Mouse (Mus musculus): ENCODE data around the gene Cyp2c37. TPM values are rescaled to one million over a fixed set of nuclear protein-coding genes. Genes with fewer than 3 reads are reported as not detected.
"Not testable (repeated sequence)": the region's sequence is repeated elsewhere in the genome, so short reads cannot be mapped to it uniquely, and the experiment has no call there.

The Cyp2c37 gene
- under 1 TPM in 1 of 4 experiments, not detected in 3; 0.24 TPM for total RNA-seq (2022)

DNA sequence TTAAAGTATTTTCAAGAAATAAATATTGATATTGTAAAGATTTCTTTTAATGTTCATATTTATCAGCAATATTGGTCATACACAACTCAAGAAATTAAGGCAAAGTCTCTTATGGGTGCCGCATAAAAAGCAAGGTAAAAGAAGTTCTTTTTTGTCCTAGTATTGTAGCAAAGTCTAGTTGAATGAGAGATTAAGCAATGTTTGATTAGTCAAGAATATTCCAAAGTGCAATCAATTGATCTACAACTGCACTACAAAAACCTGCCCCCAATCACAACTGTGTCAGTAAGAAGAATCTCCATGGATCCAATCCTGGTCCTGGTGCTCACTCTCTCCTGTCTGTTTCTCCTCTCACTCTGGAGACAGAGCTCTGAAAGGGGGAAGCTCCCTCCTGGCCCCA lies at the start of gene Cyp2c37:
Gene Cyp2c37, plus strand, starts transcription at position 285 of the 400 bp plus-strand sequence.
- DNase-seq (ENCODE audit: low spot score in 2 of 2), result not testable (repeated sequence)

GRCm38 (mm10) chr19:39960861-39961260 lies 31.4 kb upstream of the Cyp2c37 start:
- DNase-seq (ENCODE audit: low spot score in 2 of 2), result not testable (repeated sequence)

GRCm38 (mm10) chr19:39971096-39971495 lies 21.1 kb upstream of the Cyp2c37 start:
- DNase-seq (ENCODE audit: low spot score in 2 of 2), result not testable (repeated sequence)

DNA sequence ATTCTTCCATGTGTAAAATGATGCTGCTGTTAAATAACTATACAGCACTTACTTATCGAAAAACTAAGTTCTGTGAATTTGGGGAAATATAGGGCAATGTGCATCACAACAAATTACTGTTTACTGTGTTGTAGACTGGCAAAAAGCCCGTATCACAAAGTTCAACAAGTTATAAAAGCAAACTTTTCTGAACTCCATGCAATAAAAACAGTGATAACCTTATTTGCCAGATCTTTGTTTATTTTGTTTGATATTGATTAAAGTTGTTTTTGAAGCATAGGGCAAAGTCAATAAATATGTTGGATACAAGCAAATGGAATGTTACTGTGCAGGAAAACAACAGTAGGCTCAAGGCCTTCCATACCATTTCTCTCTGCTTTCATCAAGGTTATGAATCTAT lies 2.8 kb upstream of the Cyp2c37 start:
- DNase-seq (ENCODE audit: low spot score in 2 of 2), result no peak

Other genes starting within 250 kb of the Cyp2c37 start
- not detected for gene Cyp2c40, start 179.6 kb upstream of the Cyp2c37 start, total RNA-seq (2022)
- gene Cyp2c69, start 105.6 kb upstream of the Cyp2c37 start, total RNA-seq (2022), result not detected
- gene Cyp2c54, start 81.4 kb downstream of the Cyp2c37 start, total RNA-seq (2022), result not detected
- gene Cyp2c50, start 97.3 kb downstream of the Cyp2c37 start, total RNA-seq (2022), result not detected
- gene Cyp2c70, start 194.9 kb downstream of the Cyp2c37 start, total RNA-seq (2022), result 1 to 10 TPM; 1.6 to 2.8 (median 2.1) TPM